Mouse (Mus musculus) embryonic facial prominence, embryonic 11.5 days (tissue): ENCODE data around the gene Gm21974. TPM values are rescaled to one million over a fixed set of nuclear protein-coding genes. Genes with fewer than 3 reads are reported as not detected.
"Not testable (repeated sequence)": the region's sequence is repeated elsewhere in the genome, so short reads cannot be mapped to it uniquely, and the experiment has no call there.

Experiments
- ATAC-seq: fragments of 200-750 bp; cut with Nextera tagmentation; replicated peaks from 2 replicates; pipeline ENCODE4 v1.8.0; 2017; ENCODE audit warnings: low read depth; ENCODE audit not compliant: insufficient number of reproducible peaks, low FRiP score, low TSS enrichment
- DNase-seq: peaks from one replicate; pipeline ENCODE4 v3.0.0-alpha.2; 2015; ENCODE audit warnings: low spot score
- H3K27ac ChIP-seq: fragments of 300-500 bp; sonication (generic); replicated peaks from 2 replicates; pipeline ENCODE4 v1.5.1; 2014; ENCODE audit warnings: mild to moderate bottlenecking, low read depth, low read length, control low read depth
- H3K27me3 ChIP-seq: fragments of 300-500 bp; sonication (generic); 2 replicates; pipeline ENCODE4 v1.6.1; 2014; ENCODE audit warnings: mild to moderate bottlenecking, low read length, moderate library complexity, mixed read lengths; ENCODE audit not compliant: control insufficient read depth, insufficient read depth
- H3K36me3 ChIP-seq: fragments of 300-500 bp; sonication (generic); replicated peaks from 2 replicates; pipeline ENCODE4 v1.6.1; 2014; ENCODE audit warnings: low read depth, mild to moderate bottlenecking, low read length, moderate library complexity, mixed read lengths; ENCODE audit not compliant: control insufficient read depth, insufficient read depth
- H3K4me1 ChIP-seq: fragments of 300-500 bp; sonication (generic); 2 replicates; pipeline ENCODE4 v1.6.1; 2014; ENCODE audit warnings: low read length, mixed read lengths; ENCODE audit not compliant: control insufficient read depth, insufficient read depth
- H3K4me2 ChIP-seq: fragments of 300-500 bp; sonication (generic); 2 replicates; pipeline ENCODE4 v1.6.1; 2014; ENCODE audit warnings: low read depth, mild to moderate bottlenecking, control low read depth, low read length, moderate library complexity
- H3K4me3 ChIP-seq: fragments of 300-500 bp; sonication (generic); 2 replicates; pipeline ENCODE4 v1.5.1; 2014; ENCODE audit warnings: low read depth, low read length, control low read depth
- H3K9ac ChIP-seq: fragments of 300-500 bp; sonication (generic); replicated peaks from 2 replicates; pipeline ENCODE4 v1.6.1; 2014; ENCODE audit warnings: mild to moderate bottlenecking, control low read depth, low read length
- H3K9me3 ChIP-seq: fragments of 300-500 bp; sonication (generic); replicated peaks from 2 replicates; pipeline ENCODE4 v1.6.1; 2016; ENCODE audit warnings: mild to moderate bottlenecking, low read length, inconsistent platforms, mixed read lengths; ENCODE audit not compliant: control insufficient read depth
- WGBS: fragments of 180-500 bp; shearing (Covaris S2); extraction: QIAGEN DNeasy Blood & Tissue Kit; methylation state at CpG from one replicate; pipeline ENCODE4 v1.1.7; 2014; 5-methylcytosine and 5-hydroxymethylcytosine counted together
- polyA plus RNA-seq: library from polyadenylated mRNA; unstranded; fragments of >200 nt; fragmentation: Nextera tagmentation; extraction: Ambion mirVana; gene quantifications from 2 replicates; pipeline ENCODE4 v1.2.1, GENCODE M21; 2014

Gene Gm21974
- polyA plus RNA-seq, 1 experiment from 2014 or later, result not detected

- Histone ChIP-seq H3K9ac (no peak overlapping the region), H3K4me3 (no peak overlapping the region), H3K27ac (no peak overlapping the region), H3K4me1 (no peaks in the 10 kb centered on the region), H3K27me3 (no peaks in the 10 kb centered on the region), H3K36me3 (no peaks in the 10 kb centered on the region), H3K9me3 (no peaks in the 10 kb centered on the region), H3K4me2 (no peak overlapping the region)
- DNase-seq (no peak), ATAC-seq (no peak)
- 79% methylated on average over 6 of the region's 6 CpGs for WGBS
Measured at GRCm38 (mm10) chr7:127849973-127850875, 45.0 kb downstream of the Gm21974 start.

DNA sequence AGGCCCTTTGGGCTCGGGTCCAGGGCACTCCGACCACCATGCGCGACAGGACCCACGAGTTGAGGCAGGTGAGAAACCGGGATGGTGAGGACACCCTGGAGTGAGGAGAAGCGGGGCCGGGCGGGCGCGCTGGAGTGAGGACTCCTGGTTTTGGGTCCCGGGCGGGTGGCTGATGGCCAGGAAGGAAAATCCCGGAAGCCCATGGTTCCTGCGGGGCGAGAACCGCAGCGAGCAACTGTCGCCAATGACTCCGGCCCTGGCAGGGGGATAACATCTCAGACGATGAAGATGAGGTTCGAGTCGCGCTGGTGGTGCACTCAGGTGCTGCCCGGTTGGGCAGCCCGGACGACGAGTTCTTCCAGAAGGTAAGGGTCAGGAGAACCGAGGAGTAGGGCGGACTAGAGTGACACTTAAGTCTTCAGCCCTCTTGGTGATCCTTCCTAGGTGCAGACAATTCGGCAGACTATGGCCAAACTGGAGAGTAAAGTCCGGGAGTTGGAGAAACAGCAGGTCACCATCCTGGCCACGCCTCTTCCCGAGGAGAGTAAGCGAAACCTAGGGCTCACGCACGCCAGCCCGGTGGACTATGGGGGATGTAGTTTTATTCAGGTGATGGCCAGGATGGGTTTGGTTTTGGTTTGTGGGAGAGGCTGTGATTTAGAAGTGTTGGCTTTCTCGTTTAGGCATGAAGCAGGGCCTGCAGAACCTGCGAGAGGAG lies 53.1 kb downstream of the Gm21974 start:
- H3K27ac ChIP-seq, result 0 out of 2 replicates have a peak overlapping the region, but pooled peaks have one; percentile 56
- peak; percentile 47 for ATAC-seq
- H3K9ac ChIP-seq, result peak overlapping the region; percentile 67
- no peaks in the 10 kb centered on the region for H3K27me3 ChIP-seq
- under 1% methylated on average over 40 of the region's 40 CpGs for WGBS
- H3K9me3 ChIP-seq, result no peaks in the 10 kb centered on the region
- peak; percentile 86 for DNase-seq
- no peaks in the 10 kb centered on the region for H3K36me3 ChIP-seq
- H3K4me1 ChIP-seq, result no peaks in the 10 kb centered on the region
- H3K4me2 ChIP-seq, result peak overlapping the region; percentile 88
- H3K4me3 ChIP-seq, result peak overlapping the region; percentile 63

GRCm38 (mm10) chr7:127841340-127842000 lies 53.8 kb downstream of the Gm21974 start:
- no peaks in the 10 kb centered on the region for H3K4me1 ChIP-seq
- H3K4me2 ChIP-seq, result peak overlapping the region; percentile 88
- peak overlapping the region; percentile 67 for H3K9ac ChIP-seq
- ATAC-seq (peak; percentile 82), DNase-seq (peak; percentile 93)
- WGBS, result under 1% methylated on average over 46 of the region's 46 CpGs
- H3K27me3 ChIP-seq, result no peaks in the 10 kb centered on the region
- peak overlapping the region; percentile 70 for H3K27ac ChIP-seq
- no peaks in the 10 kb centered on the region for H3K36me3 ChIP-seq
- no peaks in the 10 kb centered on the region for H3K9me3 ChIP-seq
- peak overlapping the region; percentile 63 for H3K4me3 ChIP-seq

DNA sequence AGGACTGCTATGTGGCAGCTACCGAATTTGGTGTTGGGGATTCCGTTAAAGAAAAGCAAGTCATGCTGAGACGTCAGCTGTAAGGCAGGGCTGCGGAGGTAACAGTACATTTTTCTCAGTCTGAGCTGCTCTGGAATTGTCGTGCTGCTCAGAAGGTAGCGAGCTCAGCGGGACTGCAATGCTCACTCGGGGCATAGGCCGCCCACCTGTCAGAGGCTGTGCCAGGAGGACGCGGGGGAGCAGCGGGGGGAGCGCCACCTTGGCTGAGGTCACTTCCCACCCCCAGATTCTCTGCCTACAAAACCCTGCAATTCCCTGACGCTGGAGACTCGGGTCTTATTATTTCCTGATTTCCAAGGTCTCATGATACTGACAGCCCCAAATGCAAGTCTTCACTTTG lies 54.4 kb downstream of the Gm21974 start:
- H3K4me1 ChIP-seq, result no peaks in the 10 kb centered on the region
- H3K9me3 ChIP-seq, result no peaks in the 10 kb centered on the region
- H3K27ac ChIP-seq, result peak overlapping the region; percentile 70
- DNase-seq (no peak), ATAC-seq (0 out of 2 replicates have a peak, but pooled peaks have one; percentile 20)
- 2% methylated on average over 15 of the region's 15 CpGs for WGBS
- H3K27me3 ChIP-seq, result no peaks in the 10 kb centered on the region
- H3K36me3 ChIP-seq, result no peaks in the 10 kb centered on the region
- H3K4me3 ChIP-seq, result peak overlapping the region; percentile 63
- peak overlapping the region; percentile 88 for H3K4me2 ChIP-seq
- peak overlapping the region; percentile 67 for H3K9ac ChIP-seq

GRCm38 (mm10) chr7:127840031-127840430 lies 55.2 kb downstream of the Gm21974 start:
- 69% methylated on average over 2 of the region's 2 CpGs for WGBS
- not testable (repeated sequence) for H3K4me2 ChIP-seq, DNase-seq, H3K4me1 ChIP-seq, H3K36me3 ChIP-seq, H3K4me3 ChIP-seq, H3K27me3 ChIP-seq, ATAC-seq, H3K27ac ChIP-seq, H3K9me3 ChIP-seq, H3K9ac ChIP-seq

DNA sequence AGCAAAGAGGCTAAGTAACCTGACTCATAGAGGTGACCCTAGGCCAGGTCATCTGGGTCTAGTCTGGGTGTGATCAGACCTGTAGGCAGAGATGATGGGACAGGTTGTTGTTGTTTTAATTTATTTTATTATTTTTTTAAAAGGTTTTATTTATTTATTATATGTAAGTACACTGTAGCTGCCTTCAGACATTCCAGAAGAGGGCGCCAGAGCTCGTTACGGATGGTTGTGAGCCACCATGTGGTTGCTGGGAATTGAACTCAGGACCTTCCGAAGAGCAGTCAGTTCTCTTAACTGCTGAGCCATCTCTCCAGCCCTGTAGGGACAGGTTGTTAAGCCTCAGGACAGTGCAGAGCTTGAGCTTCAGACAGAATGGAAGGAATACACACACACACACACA lies 57.4 kb downstream of the Gm21974 start:
- not testable (repeated sequence) for H3K27me3 ChIP-seq, H3K9ac ChIP-seq, H3K4me1 ChIP-seq, DNase-seq, H3K4me2 ChIP-seq, H3K9me3 ChIP-seq, H3K36me3 ChIP-seq, ATAC-seq, H3K4me3 ChIP-seq, H3K27ac ChIP-seq
- WGBS, result 87% methylated on average over 4 of the region's 4 CpGs

- H3K9ac ChIP-seq, result no peak overlapping the region
- H3K4me2 ChIP-seq, result no peak overlapping the region
- no peaks in the 10 kb centered on the region for H3K36me3 ChIP-seq
- no peak overlapping the region for H3K4me3 ChIP-seq
- H3K4me1 ChIP-seq, result no peaks in the 10 kb centered on the region
- WGBS, result 87% methylated on average over 5 of the region's 5 CpGs
- H3K27me3 ChIP-seq, result no peaks in the 10 kb centered on the region
- no peak overlapping the region for H3K27ac ChIP-seq
- ATAC-seq, result no peak
- no peaks in the 10 kb centered on the region for H3K9me3 ChIP-seq
- no peak for DNase-seq
Measured at GRCm38 (mm10) chr7:127837473-127837872, 57.8 kb downstream of the Gm21974 start.
